Mouse (Mus musculus) embryonic facial prominence, embryonic 11.5 days (tissue): ENCODE results near the gene Tbc1d14. TPM values are rescaled to one million over a fixed set of nuclear protein-coding genes. Genes with fewer than 3 reads are reported as not detected.

Experiments used
- ATAC-seq: fragments of 200-750 bp; cut with Nextera tagmentation; replicated peaks from 2 replicates; pipeline ENCODE4 v1.8.0; 2017; ENCODE audit warnings: low read depth; ENCODE audit not compliant: insufficient number of reproducible peaks, low FRiP score, low TSS enrichment
- DNase-seq: peaks from one replicate; pipeline ENCODE4 v3.0.0-alpha.2; 2015; ENCODE audit warnings: low spot score
- H3K27ac ChIP-seq: fragments of 300-500 bp; sonication (generic); replicated peaks from 2 replicates; pipeline ENCODE4 v1.5.1; 2014; ENCODE audit warnings: mild to moderate bottlenecking, low read depth, low read length, control low read depth
- H3K27me3 ChIP-seq: fragments of 300-500 bp; sonication (generic); 2 replicates; pipeline ENCODE4 v1.6.1; 2014; ENCODE audit warnings: mild to moderate bottlenecking, low read length, moderate library complexity, mixed read lengths; ENCODE audit not compliant: control insufficient read depth, insufficient read depth
- H3K36me3 ChIP-seq: fragments of 300-500 bp; sonication (generic); replicated peaks from 2 replicates; pipeline ENCODE4 v1.6.1; 2014; ENCODE audit warnings: low read depth, mild to moderate bottlenecking, low read length, moderate library complexity, mixed read lengths; ENCODE audit not compliant: control insufficient read depth, insufficient read depth
- H3K4me1 ChIP-seq: fragments of 300-500 bp; sonication (generic); 2 replicates; pipeline ENCODE4 v1.6.1; 2014; ENCODE audit warnings: low read length, mixed read lengths; ENCODE audit not compliant: control insufficient read depth, insufficient read depth
- H3K4me2 ChIP-seq: fragments of 300-500 bp; sonication (generic); 2 replicates; pipeline ENCODE4 v1.6.1; 2014; ENCODE audit warnings: low read depth, mild to moderate bottlenecking, control low read depth, low read length, moderate library complexity
- H3K4me3 ChIP-seq: fragments of 300-500 bp; sonication (generic); 2 replicates; pipeline ENCODE4 v1.5.1; 2014; ENCODE audit warnings: low read depth, low read length, control low read depth
- H3K9ac ChIP-seq: fragments of 300-500 bp; sonication (generic); replicated peaks from 2 replicates; pipeline ENCODE4 v1.6.1; 2014; ENCODE audit warnings: mild to moderate bottlenecking, control low read depth, low read length
- H3K9me3 ChIP-seq: fragments of 300-500 bp; sonication (generic); replicated peaks from 2 replicates; pipeline ENCODE4 v1.6.1; 2016; ENCODE audit warnings: mild to moderate bottlenecking, low read length, inconsistent platforms, mixed read lengths; ENCODE audit not compliant: control insufficient read depth
- WGBS: fragments of 180-500 bp; shearing (Covaris S2); extraction: QIAGEN DNeasy Blood & Tissue Kit; methylation state at CpG from one replicate; pipeline ENCODE4 v1.1.7; 2014; 5-methylcytosine and 5-hydroxymethylcytosine counted together
- polyA plus RNA-seq: library from polyadenylated mRNA; unstranded; fragments of >200 nt; fragmentation: Nextera tagmentation; extraction: Ambion mirVana; gene quantifications from 2 replicates; pipeline ENCODE4 v1.2.1, GENCODE M21; 2014

Tbc1d14 gene
- polyA plus RNA-seq, 1 experiment from 2014 or later: 42.7 TPM

GRCm38 (mm10) chr5:36608939-36609499 is 15.9 kb upstream of the Tbc1d14 start:
- Histone ChIP-seq H3K4me3 (no peak overlapping the region), H3K36me3 (peaks cover 2% of the 10 kb centered on the region), H3K9me3 (no peaks in the 10 kb centered on the region), H3K9ac (no peak overlapping the region), H3K4me2 (no peak overlapping the region), H3K4me1 (no peaks in the 10 kb centered on the region), H3K27me3 (no peaks in the 10 kb centered on the region), H3K27ac (no peak overlapping the region)
- ATAC-seq (no peak), DNase-seq (no peak)
- WGBS: 97% methylated on average over 2 of the region's 2 CpGs

GRCm38 (mm10) chr5:36603031-36603430 is 10.0 kb upstream of the Tbc1d14 start:
- ATAC-seq (no peak), DNase-seq (peak; percentile 21)
- Histone ChIP-seq H3K36me3 (no peaks in the 10 kb centered on the region; the same call in none of the 2 replicates), H3K27me3 (no peaks in the 10 kb centered on the region), H3K27ac (no peak overlapping the region), H3K9me3 (no peaks in the 10 kb centered on the region), H3K4me1 (no peaks in the 10 kb centered on the region), H3K4me2 (no peak overlapping the region), H3K4me3 (no peak overlapping the region), H3K9ac (no peak overlapping the region)
- WGBS: 83% methylated on average over 5 of the region's 5 CpGs

GRCm38 (mm10) chr5:36602028-36602427 is 9.0 kb upstream of the Tbc1d14 start:
- H3K4me1 ChIP-seq: no peaks in the 10 kb centered on the region
- ATAC-seq: no peak
- WGBS: 91% methylated on average over 9 of the region's 9 CpGs
- no peak overlapping the region for H3K9ac ChIP-seq
- H3K27ac ChIP-seq: no peak overlapping the region
- no peaks in the 10 kb centered on the region for H3K9me3 ChIP-seq
- no peak overlapping the region for H3K4me3 ChIP-seq
- no peaks in the 10 kb centered on the region; the same call in none of the 2 replicates for H3K36me3 ChIP-seq
- H3K4me2 ChIP-seq: no peak overlapping the region
- DNase-seq: no peak
- H3K27me3 ChIP-seq: no peaks in the 10 kb centered on the region

GRCm38 (mm10) chr5:36601492-36601891 is 8.4 kb upstream of the Tbc1d14 start:
- H3K27me3 ChIP-seq: no peaks in the 10 kb centered on the region
- 93% methylated on average over 7 of the region's 7 CpGs for WGBS
- no peaks in the 10 kb centered on the region; the same call in 1 of the 2 replicates for H3K36me3 ChIP-seq
- H3K9me3 ChIP-seq: no peaks in the 10 kb centered on the region
- H3K27ac ChIP-seq: no peak overlapping the region
- DNase-seq (no peak), ATAC-seq (no peak)
- H3K4me3 ChIP-seq: no peak overlapping the region
- H3K4me1 ChIP-seq: no peaks in the 10 kb centered on the region
- H3K4me2 ChIP-seq: no peak overlapping the region
- no peak overlapping the region for H3K9ac ChIP-seq

GRCm38 (mm10) chr5:36598883-36599282 is 5.8 kb upstream of the Tbc1d14 start:
- no peak overlapping the region for H3K27ac ChIP-seq
- WGBS: 100% methylated on average over 1 of the region's 1 CpGs
- no peak overlapping the region for H3K4me2 ChIP-seq
- H3K9me3 ChIP-seq: no peaks in the 10 kb centered on the region
- no peak for DNase-seq
- H3K9ac ChIP-seq: no peak overlapping the region
- no peak overlapping the region for H3K4me3 ChIP-seq
- ATAC-seq: no peak
- H3K36me3 ChIP-seq: no peaks in the 10 kb centered on the region; the same call in 1 of the 2 replicates
- H3K4me1 ChIP-seq: no peaks in the 10 kb centered on the region
- H3K27me3 ChIP-seq: no peaks in the 10 kb centered on the region

- no peak for ATAC-seq
- WGBS: 38% methylated on average over 4 of the region's 4 CpGs
- DNase-seq: no peak
Measured at GRCm38 (mm10) chr5:36597653-36598052, 4.6 kb upstream of the Tbc1d14 start.

GRCm38 (mm10) chr5:36596225-36596624 is 3.1 kb upstream of the Tbc1d14 start:
- H3K9ac ChIP-seq: no peak overlapping the region
- no peak overlapping the region for H3K4me3 ChIP-seq
- no peaks in the 10 kb centered on the region for H3K27me3 ChIP-seq
- no peaks in the 10 kb centered on the region; the same call in 1 of the 2 replicates for H3K36me3 ChIP-seq
- no peaks in the 10 kb centered on the region for H3K9me3 ChIP-seq
- ATAC-seq (no peak), DNase-seq (no peak)
- no peak overlapping the region for H3K4me2 ChIP-seq
- no peaks in the 10 kb centered on the region for H3K4me1 ChIP-seq
- WGBS: 82% methylated on average over 5 of the region's 5 CpGs
- no peak overlapping the region for H3K27ac ChIP-seq

More at GRCm38 (mm10) chr5:36597653-36598052, 4.6 kb upstream of the Tbc1d14 start:
- Histone ChIP-seq H3K36me3 (no peaks in the 10 kb centered on the region; the same call in 1 of the 2 replicates), H3K4me2 (no peak overlapping the region), H3K9ac (no peak overlapping the region), H3K4me3 (no peak overlapping the region), H3K27me3 (no peaks in the 10 kb centered on the region), H3K27ac (no peak overlapping the region), H3K4me1 (no peaks in the 10 kb centered on the region), H3K9me3 (no peaks in the 10 kb centered on the region)

GRCm38 (mm10) chr5:36595115-36595514 is 2.0 kb upstream of the Tbc1d14 start:
- no peak overlapping the region for H3K9ac ChIP-seq
- no peak overlapping the region for H3K4me3 ChIP-seq
- no peaks in the 10 kb centered on the region for H3K9me3 ChIP-seq
- no peak overlapping the region for H3K4me2 ChIP-seq
- DNase-seq: no peak
- H3K27me3 ChIP-seq: no peaks in the 10 kb centered on the region
- WGBS: 13% methylated on average over 3 of the region's 3 CpGs
- ATAC-seq: no peak
- H3K36me3 ChIP-seq: no peaks in the 10 kb centered on the region; the same call in 1 of the 2 replicates
- H3K27ac ChIP-seq: no peak overlapping the region
- H3K4me1 ChIP-seq: no peaks in the 10 kb centered on the region
